Mouse (Mus musculus): ENCODE measurements around the gene Rpf2.

- TF ChIP-seq HCFC1 (IDR thresholded peaks at IDR 0.05; ENCODE audit: borderline replicate concordance, insufficient read depth, low read length) (no peak), ZC3H11A (IDR thresholded peaks at IDR 0.05; ENCODE audit: borderline replicate concordance, low read depth, low read length) (no peak), MAFK (IDR thresholded peaks at IDR 0.05; ENCODE audit: insufficient read depth, low read depth, low read length) (no peak), CHD2 (IDR thresholded peaks at IDR 0.05; ENCODE audit: low read depth, low read length) (no peak)
Measured at GRCm38 (mm10) chr10:40260305-40260704, 13.5 kb upstream of the Rpf2 start.

All from ES-E14 (cell line).